Mouse (Mus musculus): ENCODE data around the gene Nrf1. TPM values are rescaled to one million over a fixed set of nuclear protein-coding genes. Genes with fewer than 3 reads are reported as not detected.

Nrf1 gene
- polyA plus RNA-seq, 1 experiment from 2014 or later, result 69.9 TPM

GRCm38 (mm10) chr6:30147058-30147457, 99.3 kb downstream of the Nrf1 start:
- Histone ChIP-seq H3K27me3 (ENCODE audit: control insufficient read depth, insufficient read depth, low read length) (no peaks in the 10 kb centered on the region), H3K4me2 (replicated peaks; ENCODE audit: low read depth, low read length) (no peak overlapping the region), H3K4me3 (ENCODE audit: low read depth, low read length) (no peak overlapping the region), H3K9me3 (ENCODE audit: control insufficient read depth, low read length) (no peaks in the 10 kb centered on the region), H3K9ac (ENCODE audit: low read depth, low read length) (no peak overlapping the region), H3K4me1 (replicated peaks; ENCODE audit: control insufficient read depth, insufficient read depth, low read length) (no peaks in the 10 kb centered on the region), H3K36me3 (ENCODE audit: control insufficient read depth, insufficient read depth, low read length) (peaks cover 3% of the 10 kb centered on the region; the same call in 1 of the 2 replicates), H3K27ac (ENCODE audit: low read depth, low read length) (no peak overlapping the region)
- ATAC-seq (ENCODE audit: low FRiP score) (no peak), DNase-seq (ENCODE audit: low spot score) (no peak)
- WGBS, result 87% methylated on average over 7 of the region's 7 CpGs

- ATAC-seq (ENCODE audit: low FRiP score) (no peak), DNase-seq (ENCODE audit: low spot score) (no peak)
- H3K9me3 ChIP-seq (ENCODE audit: control insufficient read depth, low read length), result no peaks in the 10 kb centered on the region
- 0 out of 2 replicates have a peak, but pooled peaks cover 2% of the 10 kb centered on the region for H3K4me1 ChIP-seq (replicated peaks; ENCODE audit: control insufficient read depth, insufficient read depth, low read length)
- no peak overlapping the region for H3K27ac ChIP-seq (ENCODE audit: low read depth, low read length)
- peaks cover 3% of the 10 kb centered on the region; the same call in 1 of the 2 replicates for H3K36me3 ChIP-seq (ENCODE audit: control insufficient read depth, insufficient read depth, low read length)
- no peaks in the 10 kb centered on the region for H3K27me3 ChIP-seq (ENCODE audit: control insufficient read depth, insufficient read depth, low read length)
- H3K4me2 ChIP-seq (replicated peaks; ENCODE audit: low read depth, low read length), result no peak overlapping the region
- H3K9ac ChIP-seq (ENCODE audit: low read depth, low read length), result no peak overlapping the region
- WGBS, result 91% methylated on average over 6 of the region's 6 CpGs
- H3K4me3 ChIP-seq (ENCODE audit: low read depth, low read length), result no peak overlapping the region
Measured at GRCm38 (mm10) chr6:30147753-30148152, 100.0 kb downstream of the Nrf1 start.

GRCm38 (mm10) chr6:30150471-30150870, 102.7 kb downstream of the Nrf1 start:
- H3K36me3 ChIP-seq (ENCODE audit: control insufficient read depth, insufficient read depth, low read length), result peaks cover 2% of the 10 kb centered on the region; the same call in 1 of the 2 replicates
- H3K4me3 ChIP-seq (ENCODE audit: low read depth, low read length), result no peak overlapping the region
- ATAC-seq (ENCODE audit: low FRiP score) (no peak), DNase-seq (ENCODE audit: low spot score) (no peak)
- H3K27me3 ChIP-seq (ENCODE audit: control insufficient read depth, insufficient read depth, low read length), result no peaks in the 10 kb centered on the region
- H3K4me1 ChIP-seq (replicated peaks; ENCODE audit: control insufficient read depth, insufficient read depth, low read length), result 0 out of 2 replicates have a peak, but pooled peaks cover 2% of the 10 kb centered on the region
- no peak overlapping the region for H3K9ac ChIP-seq (ENCODE audit: low read depth, low read length)
- H3K27ac ChIP-seq (ENCODE audit: low read depth, low read length), result no peak overlapping the region
- H3K9me3 ChIP-seq (ENCODE audit: control insufficient read depth, low read length), result no peaks in the 10 kb centered on the region
- H3K4me2 ChIP-seq (replicated peaks; ENCODE audit: low read depth, low read length), result no peak overlapping the region
- 93% methylated on average over 8 of the region's 8 CpGs for WGBS

- 89% methylated on average over 12 of the region's 12 CpGs for WGBS
- DNase-seq (ENCODE audit: low spot score) (no peak), ATAC-seq (ENCODE audit: low FRiP score) (no peak)
Measured at GRCm38 (mm10) chr6:30152163-30152562, 104.4 kb downstream of the Nrf1 start.

GRCm38 (mm10) chr6:30152649-30153048, 104.9 kb downstream of the Nrf1 start:
- H3K4me2 ChIP-seq (replicated peaks; ENCODE audit: low read depth, low read length), result no peak overlapping the region
- no peak overlapping the region for H3K4me3 ChIP-seq (ENCODE audit: low read depth, low read length)
- ATAC-seq (ENCODE audit: low FRiP score) (no peak), DNase-seq (ENCODE audit: low spot score) (no peak)
- H3K9ac ChIP-seq (ENCODE audit: low read depth, low read length), result no peak overlapping the region
- no peaks in the 10 kb centered on the region for H3K27me3 ChIP-seq (ENCODE audit: control insufficient read depth, insufficient read depth, low read length)
- WGBS, result 67% methylated on average over 10 of the region's 10 CpGs
- 0 out of 2 replicates have a peak, but pooled peaks cover 2% of the 10 kb centered on the region for H3K4me1 ChIP-seq (replicated peaks; ENCODE audit: control insufficient read depth, insufficient read depth, low read length)
- no peaks in the 10 kb centered on the region for H3K9me3 ChIP-seq (ENCODE audit: control insufficient read depth, low read length)
- peak overlapping the region; percentile 19; the same call in 1 of the 2 replicates for H3K27ac ChIP-seq (ENCODE audit: low read depth, low read length)
- peaks cover 2% of the 10 kb centered on the region; the same call in 1 of the 2 replicates for H3K36me3 ChIP-seq (ENCODE audit: control insufficient read depth, insufficient read depth, low read length)

More at GRCm38 (mm10) chr6:30152163-30152562, 104.4 kb downstream of the Nrf1 start:
- peak overlapping the region; percentile 19; the same call in 1 of the 2 replicates for H3K27ac ChIP-seq (ENCODE audit: low read depth, low read length)
- no peaks in the 10 kb centered on the region for H3K27me3 ChIP-seq (ENCODE audit: control insufficient read depth, insufficient read depth, low read length)
- H3K9ac ChIP-seq (ENCODE audit: low read depth, low read length), result no peak overlapping the region
- 0 out of 2 replicates have a peak, but pooled peaks cover 2% of the 10 kb centered on the region for H3K4me1 ChIP-seq (replicated peaks; ENCODE audit: control insufficient read depth, insufficient read depth, low read length)
- H3K4me3 ChIP-seq (ENCODE audit: low read depth, low read length), result no peak overlapping the region
- H3K36me3 ChIP-seq (ENCODE audit: control insufficient read depth, insufficient read depth, low read length), result peaks cover 2% of the 10 kb centered on the region; the same call in 1 of the 2 replicates
- H3K9me3 ChIP-seq (ENCODE audit: control insufficient read depth, low read length), result no peaks in the 10 kb centered on the region
- no peak overlapping the region for H3K4me2 ChIP-seq (replicated peaks; ENCODE audit: low read depth, low read length)

GRCm38 (mm10) chr6:30153076-30153475, 105.3 kb downstream of the Nrf1 start:
- Histone ChIP-seq H3K4me3 (ENCODE audit: low read depth, low read length) (no peak overlapping the region), H3K4me1 (replicated peaks; ENCODE audit: control insufficient read depth, insufficient read depth, low read length) (0 out of 2 replicates have a peak, but pooled peaks cover 2% of the 10 kb centered on the region), H3K4me2 (replicated peaks; ENCODE audit: low read depth, low read length) (no peak overlapping the region), H3K36me3 (ENCODE audit: control insufficient read depth, insufficient read depth, low read length) (peaks cover 2% of the 10 kb centered on the region; the same call in 1 of the 2 replicates), H3K27ac (ENCODE audit: low read depth, low read length) (no peak overlapping the region; the same call in 1 of the 2 replicates), H3K9ac (ENCODE audit: low read depth, low read length) (no peak overlapping the region), H3K9me3 (ENCODE audit: control insufficient read depth, low read length) (no peaks in the 10 kb centered on the region), H3K27me3 (ENCODE audit: control insufficient read depth, insufficient read depth, low read length) (no peaks in the 10 kb centered on the region)
- ATAC-seq (ENCODE audit: low FRiP score) (no peak), DNase-seq (ENCODE audit: low spot score) (no peak)
- 57% methylated on average over 3 of the region's 3 CpGs for WGBS

GRCm38 (mm10) chr6:30153733-30154415, 106.1 kb downstream of the Nrf1 start:
- ATAC-seq (ENCODE audit: low FRiP score) (no peak), DNase-seq (ENCODE audit: low spot score) (no peak)
- Histone ChIP-seq H3K9ac (ENCODE audit: low read depth, low read length) (no peak overlapping the region), H3K4me1 (replicated peaks; ENCODE audit: control insufficient read depth, insufficient read depth, low read length) (0 out of 2 replicates have a peak, but pooled peaks cover 2% of the 10 kb centered on the region), H3K9me3 (ENCODE audit: control insufficient read depth, low read length) (no peaks in the 10 kb centered on the region), H3K36me3 (ENCODE audit: control insufficient read depth, insufficient read depth, low read length) (peaks cover 2% of the 10 kb centered on the region; the same call in 1 of the 2 replicates), H3K27me3 (ENCODE audit: control insufficient read depth, insufficient read depth, low read length) (no peaks in the 10 kb centered on the region), H3K4me3 (ENCODE audit: low read depth, low read length) (no peak overlapping the region), H3K4me2 (replicated peaks; ENCODE audit: low read depth, low read length) (no peak overlapping the region), H3K27ac (ENCODE audit: low read depth, low read length) (no peak overlapping the region)
- 91% methylated on average over 15 of the region's 15 CpGs for WGBS

- Histone ChIP-seq H3K4me2 (replicated peaks; ENCODE audit: low read depth, low read length) (no peak overlapping the region), H3K36me3 (ENCODE audit: control insufficient read depth, insufficient read depth, low read length) (no peaks in the 10 kb centered on the region), H3K9ac (ENCODE audit: low read depth, low read length) (no peak overlapping the region), H3K4me3 (ENCODE audit: low read depth, low read length) (no peak overlapping the region), H3K4me1 (replicated peaks; ENCODE audit: control insufficient read depth, insufficient read depth, low read length) (no peaks in the 10 kb centered on the region), H3K27ac (ENCODE audit: low read depth, low read length) (no peak overlapping the region), H3K9me3 (ENCODE audit: control insufficient read depth, low read length) (no peaks in the 10 kb centered on the region), H3K27me3 (ENCODE audit: control insufficient read depth, insufficient read depth, low read length) (no peaks in the 10 kb centered on the region)
- 49% methylated on average over 4 of the region's 4 CpGs for WGBS
- no peak for DNase-seq (ENCODE audit: low spot score)
- ATAC-seq (ENCODE audit: low FRiP score), result no peak
Measured at GRCm38 (mm10) chr6:30159516-30160045, 111.8 kb downstream of the Nrf1 start.

All from hindbrain, embryonic 11.5 days (tissue).